Mouse (Mus musculus) adrenal gland, postnatal 36 days (tissue): ENCODE results near the gene Neu2. TPM values are rescaled to one million over a fixed set of nuclear protein-coding genes. Genes with fewer than 3 reads are reported as not detected.

ENCODE experiments used
- DNase-seq, 2 experiments: peaks; one replicate each; pipeline ENCODE4 v3.0.0; 2021; ENCODE audit warnings: mixed read lengths in 1 of 2
- total RNA-seq, 2 experiments: library from RNA; stranded (reverse); gene quantifications; 2 replicates each; pipeline ENCODE4 v1.2.3; 2021

The Neu2 gene
- total RNA-seq, 2 experiments from 2014 or later, result not detected

- no peak for DNase-seq
Measured at GRCm38 (mm10) chr1:87614576-87615295, 105.0 kb downstream of the Neu2 start.

GRCm38 (mm10) chr1:87620211-87620668, 110.6 kb downstream of the Neu2 start, which contains the start of gene Inpp5d:
Inpp5d (plus strand) TSS chr1:87620312.
- peak in 1 of 2 experiments; percentile 30 for DNase-seq

- DNase-seq, result no peak
Measured at GRCm38 (mm10) chr1:87620693-87621092, 111.0 kb downstream of the Neu2 start.

GRCm38 (mm10) chr1:87621146-87621857, 111.6 kb downstream of the Neu2 start:
- no peak for DNase-seq

DNA sequence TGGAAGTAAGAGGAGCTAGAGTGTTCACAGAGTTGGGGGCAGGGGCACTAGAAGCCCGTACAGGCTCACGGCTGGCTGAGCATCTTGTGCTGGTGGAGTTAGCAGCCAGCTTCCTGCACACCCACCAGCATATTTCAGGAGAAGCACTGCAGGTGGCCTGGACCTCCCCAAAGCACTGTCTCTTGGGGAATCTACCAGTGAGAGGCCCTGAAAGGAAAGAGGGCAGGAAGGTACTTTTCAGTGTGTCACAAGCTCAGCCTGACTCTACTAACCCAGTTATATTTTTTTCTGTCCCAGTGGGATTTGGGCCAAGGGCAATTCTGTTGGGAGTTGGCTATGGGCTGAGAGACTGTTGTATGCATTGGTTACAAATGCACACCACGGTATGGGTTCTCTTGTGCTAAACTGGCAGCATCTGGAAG, 112.2 kb downstream of the Neu2 start:
- DNase-seq, result no peak

DNA sequence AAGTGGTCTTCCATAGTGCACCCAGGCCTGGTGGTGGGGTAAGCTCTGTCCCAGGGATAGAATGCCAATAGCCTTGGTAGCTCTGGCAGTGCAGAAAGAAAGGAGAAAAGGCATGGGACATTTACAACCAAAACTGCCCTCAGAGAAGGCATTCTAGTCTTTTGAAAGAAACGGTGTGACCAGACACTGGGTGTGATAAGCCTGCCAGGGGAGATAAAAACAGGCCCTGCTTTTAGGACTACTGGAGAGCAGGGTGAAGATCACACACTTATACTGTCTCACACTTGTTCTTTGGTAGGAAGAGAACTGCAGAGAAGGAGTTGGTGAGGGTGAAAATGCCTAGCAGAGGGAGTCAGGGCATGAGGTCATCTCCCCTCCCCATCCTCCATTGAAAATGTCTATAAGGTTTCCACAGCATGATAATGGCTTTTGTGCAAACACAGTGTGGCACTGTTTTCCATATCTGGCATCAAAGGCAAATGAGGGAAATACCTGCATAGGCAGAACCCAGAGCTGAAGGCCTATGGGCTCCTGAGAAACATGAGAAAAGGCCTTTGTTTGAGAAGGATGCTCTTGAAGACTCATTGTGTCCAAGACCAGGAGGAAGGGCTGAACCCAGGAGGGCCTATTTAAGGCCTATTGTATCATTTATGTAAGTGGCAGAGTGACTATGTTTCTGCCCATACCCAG, 114.4 kb downstream of the Neu2 start:
- DNase-seq, result no peak

GRCm38 (mm10) chr1:87624826-87625225, 115.1 kb downstream of the Neu2 start:
- no peak for DNase-seq

DNA sequence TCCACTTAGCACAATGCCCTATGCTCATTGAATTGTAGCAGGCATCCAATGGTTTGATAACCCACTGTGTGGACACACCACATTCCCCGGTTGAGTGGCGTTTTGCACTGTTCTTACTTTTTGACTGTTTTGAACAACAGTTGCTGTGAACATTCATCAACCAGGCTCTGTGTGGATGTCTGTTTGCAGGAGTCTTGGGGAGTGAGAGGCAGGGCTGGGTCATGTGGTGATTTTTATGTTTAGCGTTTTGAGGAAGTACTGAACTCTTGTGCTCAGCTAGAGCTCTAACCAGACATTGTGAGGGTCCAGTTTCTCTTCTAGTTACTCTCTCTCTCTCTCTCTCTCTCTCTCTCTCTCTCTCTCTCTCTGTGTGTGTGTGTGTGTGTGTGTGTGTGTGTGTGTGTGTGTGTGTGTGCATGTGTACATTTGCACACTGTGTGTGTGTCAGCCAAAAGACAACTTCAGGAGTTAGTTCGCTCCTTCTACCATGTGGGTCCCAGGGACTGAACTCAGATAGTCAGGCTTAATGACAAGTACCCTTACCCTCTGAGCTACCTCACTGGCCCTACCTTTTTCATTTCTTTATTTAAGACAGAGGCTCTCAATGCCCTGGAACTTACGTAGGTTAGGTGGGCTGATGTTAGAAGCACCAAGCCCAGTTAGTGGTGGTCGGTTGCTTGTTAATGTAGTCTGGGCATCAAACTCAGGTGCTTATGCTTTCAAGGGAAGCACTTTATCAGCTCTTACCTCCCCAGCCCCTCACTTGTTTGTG, 115.8 kb downstream of the Neu2 start:
- no peak for DNase-seq

- DNase-seq, result peak; percentile 48 to 61
Measured at GRCm38 (mm10) chr1:87626344-87626743, 116.7 kb downstream of the Neu2 start.

GRCm38 (mm10) chr1:87628085-87628484, 118.4 kb downstream of the Neu2 start:
- DNase-seq, result no peak

DNA sequence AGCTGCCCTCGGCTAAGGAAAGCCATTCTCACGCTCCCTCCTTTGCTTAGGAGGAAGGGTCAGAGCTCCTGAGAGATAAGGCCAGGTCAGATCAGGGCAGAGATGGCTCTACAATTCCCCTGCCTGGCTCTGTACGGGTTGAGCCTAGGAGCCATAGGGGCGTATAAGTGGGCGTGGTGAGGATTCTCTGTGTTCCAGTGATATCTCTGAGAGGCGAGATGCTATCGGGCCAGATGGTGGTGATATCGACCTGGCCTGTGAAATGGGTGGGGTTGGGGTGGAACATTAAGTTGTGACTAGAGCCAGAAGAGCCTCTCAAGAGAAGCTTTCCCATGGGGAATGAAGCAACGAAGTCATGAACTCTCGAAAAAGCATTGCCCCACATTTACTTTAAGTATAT, 121.9 kb downstream of the Neu2 start:
- no peak for DNase-seq

DNA sequence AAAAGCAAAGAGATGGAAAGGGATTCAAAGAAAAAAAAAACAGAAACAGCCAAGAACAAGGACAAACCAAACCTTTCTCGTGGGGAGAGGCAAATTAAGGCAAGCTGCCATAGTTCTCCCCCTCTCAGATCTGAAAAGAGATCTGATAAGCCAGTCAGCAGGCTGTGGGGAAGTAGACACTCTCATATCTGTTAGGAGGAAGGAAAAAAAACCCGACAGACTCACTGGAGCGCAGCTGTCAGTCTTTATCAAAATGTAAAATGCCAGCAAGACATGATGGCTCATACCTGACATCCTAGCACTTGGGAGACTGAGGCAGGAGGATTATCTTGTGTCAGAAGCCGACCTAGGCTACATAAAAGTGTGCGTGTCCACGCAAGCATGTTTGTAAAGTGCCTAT, 122.5 kb downstream of the Neu2 start:
- no peak for DNase-seq

DNA sequence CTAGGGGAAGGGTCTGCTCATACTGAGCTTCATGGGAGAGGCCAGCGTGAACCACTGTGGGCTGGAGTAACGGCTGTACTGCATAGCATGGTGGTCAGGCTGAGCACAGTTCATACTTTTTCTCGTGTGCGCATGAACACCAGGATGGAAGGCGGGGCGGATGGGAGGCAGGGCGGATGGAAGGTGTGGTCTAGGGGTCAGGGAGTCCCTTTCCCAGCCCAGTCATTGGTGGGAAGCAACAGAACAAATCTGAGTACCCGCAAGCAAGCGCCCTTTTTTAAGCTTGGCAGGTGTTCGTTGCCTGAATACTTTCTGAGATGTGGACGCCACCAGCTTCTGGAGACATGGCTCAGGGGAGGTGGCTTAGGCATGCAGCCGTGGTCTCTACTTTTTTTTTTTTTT, 127.0 kb downstream of the Neu2 start:
- no peak for DNase-seq

DNA sequence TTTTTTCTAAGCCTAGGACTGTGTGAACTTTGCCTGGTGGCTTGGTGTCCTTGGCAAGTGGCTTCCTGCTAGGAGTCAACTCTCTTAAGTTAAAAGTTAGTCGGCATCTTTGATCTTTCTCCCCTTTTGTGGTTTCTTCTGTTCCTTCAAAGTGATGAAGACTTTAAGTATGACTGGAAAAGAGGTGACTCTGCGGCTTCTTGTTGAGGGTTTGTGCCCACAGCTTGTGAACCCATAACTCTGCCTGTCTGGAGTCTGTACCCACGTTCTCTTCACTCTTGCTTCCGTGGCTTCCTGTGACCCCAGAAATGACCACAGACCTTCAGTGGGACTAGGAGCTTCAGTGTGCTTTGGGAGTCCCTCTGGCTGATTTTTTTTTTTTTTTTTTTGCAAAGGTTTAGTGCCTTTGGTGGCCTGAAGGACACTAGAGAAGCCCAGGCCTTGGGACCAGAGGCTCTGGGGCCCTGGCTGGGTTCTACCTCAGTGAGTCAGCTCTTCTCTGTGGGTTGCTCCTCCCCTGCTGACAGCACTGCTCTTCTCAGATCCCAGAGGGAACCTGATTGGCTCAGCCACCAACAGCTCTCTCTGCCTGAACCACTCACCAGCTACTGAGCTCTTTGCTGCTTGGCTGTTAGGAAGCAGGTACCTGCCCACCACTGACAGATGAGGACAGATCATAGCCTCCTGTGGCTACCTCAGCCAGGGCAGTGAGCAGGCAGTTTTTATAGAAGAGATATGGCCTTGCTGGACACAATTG, 127.6 kb downstream of the Neu2 start:
- DNase-seq, result peak; percentile 78 to 84

DNA sequence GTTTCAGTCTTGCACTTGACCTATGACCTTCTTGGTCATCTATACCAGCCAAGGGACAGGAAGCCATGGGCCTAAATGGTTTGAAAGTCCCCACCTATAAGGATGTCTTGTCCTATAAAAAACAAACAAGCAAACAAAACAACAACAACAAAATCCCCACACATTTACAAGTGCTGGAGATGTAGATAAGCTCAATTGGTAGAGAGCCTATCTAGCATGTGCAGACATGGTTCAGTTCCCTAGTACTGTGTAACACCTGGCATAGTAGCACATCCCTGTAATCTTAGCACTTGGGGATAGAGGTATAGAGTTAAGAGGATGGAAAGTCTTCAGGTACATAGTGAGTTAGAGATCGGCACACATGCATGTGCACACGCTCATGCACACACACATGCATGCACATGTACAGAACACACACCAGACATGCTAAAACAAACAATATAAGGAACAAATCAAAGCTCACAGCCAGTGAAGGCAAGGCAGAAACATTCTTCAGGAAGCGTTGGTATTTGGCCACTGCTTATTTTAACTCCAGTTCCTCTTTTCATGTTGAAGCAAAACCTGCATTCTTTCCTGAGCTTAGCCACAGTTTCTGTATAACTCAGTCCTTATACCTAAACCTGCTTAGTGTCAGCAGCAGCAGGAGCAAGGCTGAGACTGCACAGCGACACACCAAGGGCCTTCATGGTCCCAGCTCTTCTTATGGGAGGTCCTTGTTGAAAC, 128.3 kb downstream of the Neu2 start:
- DNase-seq, result no peak

DNA sequence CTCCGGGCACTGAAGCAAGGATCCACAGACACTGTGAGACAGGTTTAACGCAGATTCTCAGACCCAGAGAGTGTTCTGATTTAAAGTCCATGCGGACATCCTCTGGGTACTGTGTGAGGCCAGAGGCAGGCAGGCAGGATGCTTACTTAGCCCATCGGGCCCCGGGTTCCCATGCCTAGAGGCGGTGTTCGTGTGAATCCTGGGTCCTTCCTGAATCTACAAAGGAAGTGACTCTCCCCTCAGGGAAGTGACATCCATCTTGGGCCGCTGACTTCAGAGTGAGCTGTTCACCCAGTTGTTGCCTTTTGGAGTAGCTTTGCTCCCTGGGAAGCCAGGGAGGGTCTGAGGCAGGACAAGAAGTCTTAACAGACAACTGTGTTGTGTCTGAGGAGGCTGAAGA, 130.0 kb downstream of the Neu2 start:
- no peak for DNase-seq

DNA sequence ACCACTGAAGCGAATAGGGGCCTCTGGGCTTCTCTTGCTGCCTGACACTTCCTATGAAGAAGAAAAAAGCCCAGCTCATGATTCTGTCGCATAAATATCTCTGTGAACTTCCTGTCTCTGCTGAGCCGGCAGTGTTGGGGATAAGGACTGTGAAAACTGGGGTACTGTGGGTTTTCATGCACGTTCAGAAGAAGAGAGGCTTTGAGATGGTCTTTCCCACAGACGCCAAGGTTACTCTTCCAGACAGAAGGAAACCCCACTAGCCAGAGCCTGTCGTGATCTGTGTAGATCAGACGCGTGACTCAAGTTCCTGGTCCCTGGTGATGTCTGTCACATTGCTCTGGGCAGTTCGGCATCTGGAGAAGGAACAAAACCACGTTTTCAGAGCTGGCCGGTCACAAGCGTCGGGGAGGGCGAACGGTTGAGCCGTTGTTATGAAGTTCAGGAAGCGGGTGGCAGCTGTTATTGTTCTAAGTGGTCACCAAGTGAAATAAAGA, 130.5 kb downstream of the Neu2 start:
- peak; percentile 33 to 48 for DNase-seq

GRCm38 (mm10) chr1:87643016-87643415, 133.3 kb downstream of the Neu2 start:
- no peak for DNase-seq

GRCm38 (mm10) chr1:87645041-87645440, 135.4 kb downstream of the Neu2 start:
- DNase-seq, result peak; percentile 55 to 77

- DNase-seq, result peak in 1 of 2 experiments; percentile 8
Measured at GRCm38 (mm10) chr1:87645748-87646147, 136.1 kb downstream of the Neu2 start.
